In genomic region chr5:51665241-51665640, GRCm38 (mm10) we compare ENCODE assay signal across 21 mouse cellular contexts.
A peak's percentile ranks its signal among the peaks of the same experiment; 100 is the strongest.
DNase-seq lines count a peak whose midpoint lies in the region; ATAC-seq and TF ChIP-seq lines count a peak whose summit lies in the region.
"Had no signal": no experiment of that assay in that cellular context is flagged by ENCODE, and none has a peak within 500 bp of the region (broad histone marks: within the 10 kb centered on the region; RNA-seq: fewer than 3 reads in every experiment).

No protein-coding gene starts in this region.

- 0 out of 2 replicates have a peak, but pooled peaks cover 4% of the 10 kb centered on the region for H3K4me1 ChIP-seq in heart, embryonic 12.5 days (replicated peaks)
- H3K4me1 ChIP-seq in heart, postnatal 0 days (ENCODE audit: control insufficient read depth, insufficient read depth) = peaks cover 8% of the 10 kb centered on the region; the same call in 1 of the 2 replicates
- H3K4me1 ChIP-seq in lung, adult 2 months (ENCODE audit: control insufficient read depth, insufficient read depth, low read length) = no peaks in the 10 kb centered on the region
- H3K4me1 ChIP-seq: embryonic facial prominence, embryonic 13.5 days; forebrain, embryonic 13.5 days; hindbrain, embryonic 12.5 days; intestine, embryonic 15.5 days had no signal

- H3K9me3 ChIP-seq in heart, embryonic 12.5 days (replicated peaks) = no peaks in the 10 kb centered on the region
- no peaks in the 10 kb centered on the region for H3K9me3 ChIP-seq in heart, postnatal 0 days (replicated peaks; ENCODE audit: control insufficient read depth, low read length)
- H3K9me3 ChIP-seq: embryonic facial prominence, embryonic 13.5 days; forebrain, embryonic 13.5 days; hindbrain, embryonic 12.5 days; intestine, embryonic 15.5 days had no signal

- no peak overlapping the region for H3K4me2 ChIP-seq in heart, embryonic 12.5 days
- no peak overlapping the region for H3K4me2 ChIP-seq in heart, postnatal 0 days (ENCODE audit: low read depth, low read length)
- H3K4me2 ChIP-seq: embryonic facial prominence, embryonic 13.5 days; forebrain, embryonic 13.5 days; hindbrain, embryonic 12.5 days; intestine, embryonic 15.5 days had no signal

- no peaks in the 10 kb centered on the region for H3K36me3 ChIP-seq in heart, embryonic 12.5 days
- H3K36me3 ChIP-seq in heart, postnatal 0 days (replicated peaks; ENCODE audit: control insufficient read depth, insufficient read depth, low read length) = no peaks in the 10 kb centered on the region
- H3K36me3 ChIP-seq: embryonic facial prominence, embryonic 13.5 days; hindbrain, embryonic 12.5 days; intestine, embryonic 15.5 days had no signal

- no peak for TF ChIP-seq POLR2A in lung, adult 2 months (IDR thresholded peaks at IDR 0.05; ENCODE audit: borderline replicate concordance, extremely low read depth, low read depth, low read length)

- no peak for TF ChIP-seq CTCF in heart, postnatal 0 days (IDR thresholded peaks at IDR 0.05; ENCODE audit: low read depth)
- TF ChIP-seq CTCF in lung, adult 2 months (IDR thresholded peaks at IDR 0.05; ENCODE audit: insufficient read depth, low read length) = no peak

- DNase-seq in heart, adult 11 months = peak; percentile 95
- peak; percentile 1 for DNase-seq in retina, postnatal 1 day
- no peak for DNase-seq in retina, embryonic 14.5 days (ENCODE audit: low spot score)
- peak; percentile 10 for DNase-seq in heart, postnatal 0 days (ENCODE audit: low spot score)
- DNase-seq in heart, postnatal 4 days = peak; percentile 14
- no peak for DNase-seq in testis, postnatal 10 days (ENCODE audit: low spot score)
- DNase-seq in lung, adult 2 months = no peak
- DNase-seq: adrenal gland, postnatal 10 days; cerebellum, adult 11-12 months; cerebellum, adult 9-10 months; cerebellum, postnatal 36 days; forebrain, postnatal 0 days; gastrocnemius, adult 2 months; gastrocnemius, postnatal 25 days; kidney, adult 18-20 months had no signal

- 49% methylated on average over 6 of the region's 6 CpGs for WGBS in heart, embryonic 12.5 days
- WGBS in heart, postnatal 0 days = 33% methylated on average over 6 of the region's 6 CpGs
- 72% methylated on average over 6 of the region's 6 CpGs for WGBS in lung, adult 2 months

- H3K27me3 ChIP-seq in heart, embryonic 12.5 days (replicated peaks) = no peaks in the 10 kb centered on the region
- H3K27me3 ChIP-seq in heart, postnatal 0 days (ENCODE audit: control insufficient read depth, insufficient read depth, low read length) = no peaks in the 10 kb centered on the region
- H3K27me3 ChIP-seq: embryonic facial prominence, embryonic 13.5 days; forebrain, embryonic 13.5 days; hindbrain, embryonic 12.5 days; intestine, embryonic 15.5 days had no signal

- H3K27ac ChIP-seq in heart, embryonic 12.5 days (ENCODE audit: poor library complexity, severe bottlenecking) = no peak overlapping the region
- H3K27ac ChIP-seq in heart, postnatal 0 days (ENCODE audit: low read depth) = no peak overlapping the region
- H3K27ac ChIP-seq: embryonic facial prominence, embryonic 13.5 days; forebrain, embryonic 13.5 days; gastrocnemius, adult 2 months; hindbrain, embryonic 12.5 days; hindbrain, postnatal 0 days; intestine, embryonic 15.5 days had no signal

- TF ChIP-seq EP300 in heart, postnatal 0 days (IDR thresholded peaks at IDR 0.05; ENCODE audit: low read depth) = no peak

- no peak overlapping the region for H3K4me3 ChIP-seq in heart, embryonic 12.5 days
- no peak overlapping the region for H3K4me3 ChIP-seq in heart, postnatal 0 days (ENCODE audit: low read depth, low read length)
- no peak overlapping the region for H3K4me3 ChIP-seq in lung, adult 2 months (replicated peaks; ENCODE audit: extremely low read depth, low read depth, low read length)
- H3K4me3 ChIP-seq: embryonic facial prominence, embryonic 13.5 days; forebrain, embryonic 13.5 days; gastrocnemius, adult 2 months; hindbrain, embryonic 12.5 days; intestine, embryonic 15.5 days had no signal

- ATAC-seq in heart, embryonic 12.5 days (ENCODE audit: insufficient number of reproducible peaks, low FRiP score) = no peak
- ATAC-seq in heart, postnatal 0 days (ENCODE audit: insufficient read depth, low read depth) = peak; percentile 41; the same call in 1 of the 2 replicates
- ATAC-seq: forebrain, postnatal 0 days; hindbrain, postnatal 0 days; intestine, embryonic 15.5 days had no signal

- no peak overlapping the region for H3K9ac ChIP-seq in heart, embryonic 12.5 days
- H3K9ac ChIP-seq in heart, postnatal 0 days (replicated peaks; ENCODE audit: low read depth, low read length) = no peak overlapping the region
- H3K9ac ChIP-seq: embryonic facial prominence, embryonic 13.5 days; forebrain, embryonic 13.5 days; forebrain, postnatal 0 days; hindbrain, embryonic 12.5 days; intestine, embryonic 15.5 days had no signal

Comparison
In these comparisons a context has a peak if more than half of its experiments do, and no peak if none do; other contexts are left out.
1. DNase-seq: peak in heart, adult 11 months (single experiment), retina, postnatal 1 day (single experiment), heart, postnatal 0 days (single experiment) and heart, postnatal 4 days (single experiment); none in retina, embryonic 14.5 days (single experiment), testis, postnatal 10 days (single experiment) and lung, adult 2 months (single experiment).